In genomic region chr7:144031611-144032010, GRCm38 (mm10) we compare ENCODE assay signal across 22 mouse cellular contexts. TPM values are rescaled to one million over a fixed set of nuclear protein-coding genes. Genes with fewer than 3 reads are reported as not detected.
DNase-seq lines count a peak whose midpoint lies in the region; ATAC-seq lines count a peak whose summit lies in the region.
"Had no signal": no experiment of that assay in that cellular context is flagged by ENCODE, and none has a peak within 500 bp of the region (broad histone marks: within the 10 kb centered on the region; RNA-seq: fewer than 3 reads in every experiment).

No protein-coding gene starts in this region.

- H3K4me3 ChIP-seq in kidney, embryonic 16.5 days (ENCODE audit: low read length) = no peak overlapping the region
- H3K4me3 ChIP-seq: embryonic facial prominence, embryonic 13.5 days; embryonic facial prominence, embryonic 15.5 days; erythroblast, embryonic 14.5 days; forebrain, embryonic 10.5 days; forebrain, embryonic 12.5 days had no signal

- H3K36me3 ChIP-seq in kidney, embryonic 16.5 days (ENCODE audit: insufficient read depth, low read length) = no peaks in the 10 kb centered on the region
- H3K36me3 ChIP-seq: embryonic facial prominence, embryonic 13.5 days; embryonic facial prominence, embryonic 15.5 days; forebrain, embryonic 10.5 days; forebrain, embryonic 12.5 days had no signal

- H3K4me2 ChIP-seq in kidney, embryonic 16.5 days (replicated peaks; ENCODE audit: low read depth, low read length) = no peak overlapping the region
- H3K4me2 ChIP-seq: embryonic facial prominence, embryonic 13.5 days; embryonic facial prominence, embryonic 15.5 days; forebrain, embryonic 12.5 days had no signal

- peaks cover 23% of the 10 kb centered on the region for H3K4me1 ChIP-seq in kidney, embryonic 16.5 days (ENCODE audit: insufficient read depth, low read length)
- H3K4me1 ChIP-seq: embryonic facial prominence, embryonic 13.5 days; embryonic facial prominence, embryonic 15.5 days; forebrain, embryonic 12.5 days had no signal

- no peaks in the 10 kb centered on the region for H3K27me3 ChIP-seq in kidney, embryonic 16.5 days (ENCODE audit: insufficient read depth, low read length)
- H3K27me3 ChIP-seq: embryonic facial prominence, embryonic 13.5 days; embryonic facial prominence, embryonic 15.5 days; forebrain, embryonic 12.5 days had no signal

- no peaks in the 10 kb centered on the region for H3K9me3 ChIP-seq in kidney, embryonic 16.5 days (ENCODE audit: low read length)
- H3K9me3 ChIP-seq: embryonic facial prominence, embryonic 13.5 days; embryonic facial prominence, embryonic 15.5 days; forebrain, embryonic 10.5 days; forebrain, embryonic 12.5 days had no signal

- ATAC-seq in kidney, embryonic 16.5 days (ENCODE audit: low FRiP score, low TSS enrichment) = no peak
- ATAC-seq: forebrain, embryonic 14.5 days; forebrain, embryonic 16.5 days had no signal

- H3K9ac ChIP-seq in kidney, embryonic 16.5 days (replicated peaks; ENCODE audit: low read length) = 0 out of 2 replicates have a peak overlapping the region, but pooled peaks have one; percentile 4
- H3K9ac ChIP-seq: embryonic facial prominence, embryonic 13.5 days; embryonic facial prominence, embryonic 15.5 days; forebrain, embryonic 12.5 days had no signal

- H3K27ac ChIP-seq in kidney, embryonic 16.5 days (ENCODE audit: low read length) = no peak overlapping the region
- H3K27ac ChIP-seq: embryonic facial prominence, embryonic 13.5 days; embryonic facial prominence, embryonic 15.5 days; forebrain, embryonic 10.5 days; forebrain, embryonic 12.5 days had no signal

- WGBS in kidney, embryonic 16.5 days = 82% methylated on average over 3 of the region's 3 CpGs

- peak; percentile 46 for DNase-seq in adrenal gland, adult 2 months
- no peak for DNase-seq in adrenal gland, postnatal 10 days
- peak; percentile 42 for DNase-seq in adrenal gland, postnatal 14 days
- no peak for DNase-seq in adrenal gland, adult 18-20 months (ENCODE audit: low spot score in 2 of 2)
- no peak for DNase-seq in kidney, postnatal 10 days
- DNase-seq: cerebellum, adult 11 months; cerebellum, adult 18-20 months; cerebellum, adult 8-10 months; cerebellum, adult 9-11 months; cerebellum, postnatal 14 days; cerebellum, postnatal 36 days; embryo, embryonic 11 days had no signal

RNA-seq across cellular contexts. Expression of gene Shank2, which starts 29.9 kb away (rescaled TPM):
- 10 to 100 TPM in 1 of 2 experiments, 1 to 10 TPM in 1; 3.7 to 20.0 TPM for total RNA-seq in adrenal gland, adult 2 months (2021)
- 1.4 and 2.4 TPM in 2 replicates for polyA plus RNA-seq in adrenal gland, adult 2 months (2012; rRNA removed)
- 1 to 10 TPM; 3.6 to 6.5 TPM for total RNA-seq in adrenal gland, postnatal 10 days (2021)
- 3.8 and 5.6 TPM in 2 replicates for total RNA-seq in adrenal gland, postnatal 14 days (2021)
- 10 to 100 TPM in 1 of 2 experiments, 1 to 10 TPM in 1; 8.1 to 18.5 TPM for total RNA-seq in adrenal gland, adult 18-20 months (2021)
- polyA plus RNA-seq in kidney, embryonic 16.5 days (2015; fragmentation: Nextera tagmentation; extraction: Ambion mirVana) = 3.6 and 4.0 TPM in 2 replicates
- total RNA-seq: common myeloid progenitor, adult 5-6 weeks; MEL had no signal
- polyA plus RNA-seq: erythroblast, embryonic 14.5 days had no signal

Comparison
In these comparisons a context has a peak if more than half of its experiments do, and no peak if none do; other contexts are left out.
1. DNase-seq: peak in adrenal gland, adult 2 months (single experiment) and adrenal gland, postnatal 14 days (single experiment); none in adrenal gland, postnatal 10 days (single experiment), adrenal gland, adult 18-20 months (0 of 2) and kidney, postnatal 10 days (single experiment).